Mouse (Mus musculus): ENCODE data around the gene Tmem150a. TPM values are rescaled to one million over a fixed set of nuclear protein-coding genes. Genes with fewer than 3 reads are reported as not detected.

Gene Tmem150a
- polyA plus RNA-seq, 2 experiments: 16.1 to 32.9 TPM

- no peak for TF ChIP-seq POLR2A (IDR thresholded peaks at IDR 0.05; ENCODE audit: borderline replicate concordance, extremely low read depth, insufficient read depth, insufficient read length)
- no peaks in the 10 kb centered on the region for H3K27me3 ChIP-seq (ENCODE audit: control insufficient read depth, insufficient read depth, low read length)
- peaks cover 22% of the 10 kb centered on the region for H3K36me3 ChIP-seq (ENCODE audit: control insufficient read depth, insufficient read depth, low read length)
- peak; percentile 98 for DNase-seq (ENCODE audit: low spot score)
- WGBS: under 1% methylated on average over 42 of the region's 42 CpGs
- H3K4me2 ChIP-seq (replicated peaks; ENCODE audit: low read depth, low read length, severe bottlenecking): peak overlapping the region; percentile 79
- peak; percentile 99 for ATAC-seq (ENCODE audit: low FRiP score, low read depth)
- H3K4me1 ChIP-seq (ENCODE audit: control insufficient read depth, insufficient read depth, low read length): peaks cover 7% of the 10 kb centered on the region
- peak overlapping the region; percentile 69 for H3K4me3 ChIP-seq (replicated peaks; ENCODE audit: low read length)
- no peaks in the 10 kb centered on the region for H3K9me3 ChIP-seq (ENCODE audit: control insufficient read depth, low read length)
- H3K27ac ChIP-seq (replicated peaks; ENCODE audit: low read depth, low read length): 0 out of 2 replicates have a peak overlapping the region, but pooled peaks have one; percentile 16
- peak overlapping the region; percentile 71 for H3K9ac ChIP-seq (ENCODE audit: low read depth, low read length, severe bottlenecking)
Observed at GRCm38 (mm10) chr6:72362132-72363028, 7.1 kb downstream of the Tmem150a start.

- Histone ChIP-seq H3K27ac (replicated peaks; ENCODE audit: low read depth, low read length) (no peak overlapping the region), H3K4me1 (ENCODE audit: control insufficient read depth, insufficient read depth, low read length) (peaks cover 7% of the 10 kb centered on the region), H3K36me3 (ENCODE audit: control insufficient read depth, insufficient read depth, low read length) (peaks cover 16% of the 10 kb centered on the region), H3K4me2 (replicated peaks; ENCODE audit: low read depth, low read length, severe bottlenecking) (no peak overlapping the region), H3K27me3 (ENCODE audit: control insufficient read depth, insufficient read depth, low read length) (no peaks in the 10 kb centered on the region), H3K9me3 (ENCODE audit: control insufficient read depth, low read length) (no peaks in the 10 kb centered on the region), H3K9ac (ENCODE audit: low read depth, low read length, severe bottlenecking) (no peak overlapping the region), H3K4me3 (replicated peaks; ENCODE audit: low read length) (no peak overlapping the region)
- TF ChIP-seq POLR2A (IDR thresholded peaks at IDR 0.05; ENCODE audit: borderline replicate concordance, extremely low read depth, insufficient read depth, insufficient read length): no peak
- DNase-seq (ENCODE audit: low spot score) (no peak), ATAC-seq (ENCODE audit: low FRiP score, low read depth) (no peak)
- WGBS: 41% methylated on average over 7 of the region's 7 CpGs
Observed at GRCm38 (mm10) chr6:72364009-72364408, 8.8 kb downstream of the Tmem150a start.

- DNase-seq (ENCODE audit: low spot score) (no peak), ATAC-seq (ENCODE audit: low FRiP score, low read depth) (no peak)
- H3K9ac ChIP-seq (ENCODE audit: low read depth, low read length, severe bottlenecking): no peak overlapping the region
- peaks cover 7% of the 10 kb centered on the region for H3K4me1 ChIP-seq (ENCODE audit: control insufficient read depth, insufficient read depth, low read length)
- no peak for TF ChIP-seq POLR2A (IDR thresholded peaks at IDR 0.05; ENCODE audit: borderline replicate concordance, extremely low read depth, insufficient read depth, insufficient read length)
- H3K27me3 ChIP-seq (ENCODE audit: control insufficient read depth, insufficient read depth, low read length): no peaks in the 10 kb centered on the region
- H3K4me2 ChIP-seq (replicated peaks; ENCODE audit: low read depth, low read length, severe bottlenecking): no peak overlapping the region
- H3K9me3 ChIP-seq (ENCODE audit: control insufficient read depth, low read length): no peaks in the 10 kb centered on the region
- H3K4me3 ChIP-seq (replicated peaks; ENCODE audit: low read length): no peak overlapping the region
- peaks cover 6% of the 10 kb centered on the region for H3K36me3 ChIP-seq (ENCODE audit: control insufficient read depth, insufficient read depth, low read length)
- WGBS: 73% methylated on average over 6 of the region's 6 CpGs
- H3K27ac ChIP-seq (replicated peaks; ENCODE audit: low read depth, low read length): no peak overlapping the region
Observed at GRCm38 (mm10) chr6:72364985-72365384, 9.7 kb downstream of the Tmem150a start.

DNA sequence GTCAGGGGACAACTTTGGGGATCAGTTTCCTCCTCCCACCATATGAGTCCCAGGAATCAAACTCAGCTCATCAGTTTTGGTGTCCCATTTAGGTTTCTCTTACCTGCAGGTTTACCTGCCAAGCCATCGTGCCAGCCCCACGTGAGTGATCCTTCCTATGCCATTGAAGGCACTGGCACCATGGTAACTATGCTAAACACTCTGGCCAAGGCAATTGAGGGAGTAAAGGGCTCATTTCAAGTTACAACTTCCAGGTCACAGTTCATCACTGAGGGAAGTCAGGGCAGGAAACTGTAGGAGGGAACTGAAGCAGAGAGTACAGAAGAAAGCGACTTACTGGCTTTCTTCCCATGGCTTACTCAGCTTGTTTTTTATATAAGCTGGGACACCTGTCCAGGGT lies 11.1 kb downstream of the Tmem150a start:
- H3K4me2 ChIP-seq (replicated peaks; ENCODE audit: low read depth, low read length, severe bottlenecking): no peak overlapping the region
- no peaks in the 10 kb centered on the region for H3K9me3 ChIP-seq (ENCODE audit: control insufficient read depth, low read length)
- H3K9ac ChIP-seq (ENCODE audit: low read depth, low read length, severe bottlenecking): no peak overlapping the region
- 67% methylated on average over 3 of the region's 3 CpGs for WGBS
- DNase-seq (ENCODE audit: low spot score) (no peak), ATAC-seq (ENCODE audit: low FRiP score, low read depth) (no peak)
- H3K27ac ChIP-seq (replicated peaks; ENCODE audit: low read depth, low read length): no peak overlapping the region
- TF ChIP-seq POLR2A (IDR thresholded peaks at IDR 0.05; ENCODE audit: borderline replicate concordance, extremely low read depth, insufficient read depth, insufficient read length): no peak
- H3K4me3 ChIP-seq (replicated peaks; ENCODE audit: low read length): no peak overlapping the region
- no peaks in the 10 kb centered on the region for H3K36me3 ChIP-seq (ENCODE audit: control insufficient read depth, insufficient read depth, low read length)
- H3K27me3 ChIP-seq (ENCODE audit: control insufficient read depth, insufficient read depth, low read length): no peaks in the 10 kb centered on the region
- H3K4me1 ChIP-seq (ENCODE audit: control insufficient read depth, insufficient read depth, low read length): peaks cover 6% of the 10 kb centered on the region

GRCm38 (mm10) chr6:72366844-72367443 lies 11.7 kb downstream of the Tmem150a start, which contains the start of gene Rnf181:
Rnf181 (minus strand) TSS chr6:72366956.
- Histone ChIP-seq H3K27ac (replicated peaks; ENCODE audit: low read depth, low read length) (no peak within 1 kb of the TSS), H3K9ac (ENCODE audit: low read depth, low read length, severe bottlenecking) (no peak within 1 kb of the TSS), H3K27me3 (ENCODE audit: control insufficient read depth, insufficient read depth, low read length) (no peaks in the 10 kb centered on the region), H3K4me2 (replicated peaks; ENCODE audit: low read depth, low read length, severe bottlenecking) (no peak within 1 kb of the TSS), H3K4me1 (ENCODE audit: control insufficient read depth, insufficient read depth, low read length) (no peaks in the 10 kb centered on the region), H3K4me3 (replicated peaks; ENCODE audit: low read length) (no peak within 1 kb of the TSS), H3K36me3 (ENCODE audit: control insufficient read depth, insufficient read depth, low read length) (no peaks in the 10 kb centered on the region), H3K9me3 (ENCODE audit: control insufficient read depth, low read length) (no peaks in the 10 kb centered on the region)
- no peak for TF ChIP-seq POLR2A (IDR thresholded peaks at IDR 0.05; ENCODE audit: borderline replicate concordance, extremely low read depth, insufficient read depth, insufficient read length)
- ATAC-seq (ENCODE audit: low FRiP score, low read depth) (no peak), DNase-seq (ENCODE audit: low spot score) (no peak)
- 73% methylated on average over 4 of the region's 4 CpGs for WGBS
